Mouse (Mus musculus) megakaryocyte-erythroid progenitor cell, adult 5-6 weeks (primary cell): ENCODE measurements around the gene Ubqln4. TPM values are rescaled to one million over a fixed set of nuclear protein-coding genes. Genes with fewer than 3 reads are reported as not detected.

Source experiments
- ATAC-seq: replicated peaks from 2 replicates; pipeline ENCODE4 v1.8.0; 2016; ENCODE audit warnings: mild to moderate bottlenecking, inconsistent platforms; ENCODE audit not compliant: severe bottlenecking, poor library complexity, low FRiP score, low TSS enrichment
- total RNA-seq, 2 experiments: library from RNA; stranded (forward) in 1 of 2; stranded (reverse) in 1 of 2; fragments of 200-1000, 215-1000 nt in 1 of 2; fragments of >200 nt in 1 of 2; fragmentation: Nextera tagmentation in 1 of 2; gene quantifications; 2 replicates each; pipeline ENCODE4 v1.2.3; 2014 to 2017

Gene Ubqln4
- total RNA-seq (2014; fragmentation: Nextera tagmentation) (72.3 and 94.1 TPM in 2 replicates), total RNA-seq (2017) (52.5 and 56.0 TPM in 2 replicates)

- peak; percentile 28 for ATAC-seq
These were observed at the start of gene Ubqln4 for GRCm38 (mm10) chr3:88553525-88553879. Ubqln4 (plus strand) TSS chr3:88553758.

GRCm38 (mm10) chr3:88503881-88504746, 49.4 kb upstream of the Ubqln4 start:
- no peak for ATAC-seq

GRCm38 (mm10) chr3:88505081-88505480, 48.5 kb upstream of the Ubqln4 start:
- no peak for ATAC-seq

- ATAC-seq = no peak
These were observed 47.8 kb upstream of the Ubqln4 start for GRCm38 (mm10) chr3:88505765-88506164.

GRCm38 (mm10) chr3:88509250-88509649, 44.3 kb upstream of the Ubqln4 start:
- no peak for ATAC-seq

GRCm38 (mm10) chr3:88509692-88510420, 43.7 kb upstream of the Ubqln4 start, which contains the start of gene Lmna:
Lmna (minus strand) TSS chr3:88509956.
- ATAC-seq = peak; percentile 94

GRCm38 (mm10) chr3:88510421-88511289, 42.9 kb upstream of the Ubqln4 start:
- no peak for ATAC-seq

- ATAC-seq = no peak
These were observed 42.0 kb upstream of the Ubqln4 start for GRCm38 (mm10) chr3:88511559-88511958.

- ATAC-seq = no peak
These were observed 41.2 kb upstream of the Ubqln4 start for GRCm38 (mm10) chr3:88512141-88512895.

GRCm38 (mm10) chr3:88512896-88513545, 40.5 kb upstream of the Ubqln4 start:
- ATAC-seq = no peak

- no peak for ATAC-seq
These were observed 39.9 kb upstream of the Ubqln4 start for GRCm38 (mm10) chr3:88513546-88514115.

- ATAC-seq = no peak
These were observed 39.1 kb upstream of the Ubqln4 start for GRCm38 (mm10) chr3:88514231-88515094.

- ATAC-seq = no peak
These were observed 38.5 kb upstream of the Ubqln4 start for GRCm38 (mm10) chr3:88515095-88515386.

GRCm38 (mm10) chr3:88516407-88516806, 37.2 kb upstream of the Ubqln4 start:
- ATAC-seq = no peak

GRCm38 (mm10) chr3:88518411-88518810, 35.1 kb upstream of the Ubqln4 start:
- ATAC-seq = no peak

- ATAC-seq = no peak
These were observed 33.5 kb upstream of the Ubqln4 start for GRCm38 (mm10) chr3:88520078-88520477.

- ATAC-seq = no peak
These were observed 32.4 kb upstream of the Ubqln4 start for GRCm38 (mm10) chr3:88521156-88521555.
